Mouse (Mus musculus): ENCODE results near the gene Hras.

GRCm38 (mm10) chr7:141194409-141194808 is 604 bp upstream of the Hras start:
- TF ChIP-seq CTCF (IDR thresholded peaks at IDR 0.05; ENCODE audit: control insufficient read depth, insufficient read depth, insufficient read length) = no peak
- TF ChIP-seq MYOD1 (IDR thresholded peaks at IDR 0.05; ENCODE audit: control insufficient read depth, insufficient read length, low read depth) = no peak
- TF ChIP-seq FOSL1 (IDR thresholded peaks at IDR 0.05; ENCODE audit: insufficient read depth, low read length, poor library complexity, severe bottlenecking) = no peak
- no peak for TF ChIP-seq MAX (IDR thresholded peaks at IDR 0.05)
- TF ChIP-seq MYOG (IDR thresholded peaks at IDR 0.05; ENCODE audit: control insufficient read depth, extremely low read depth, insufficient read length) = no peak
- TF ChIP-seq USF1 (IDR thresholded peaks at IDR 0.05; ENCODE audit: low read depth) = no peak
